Mouse (Mus musculus) heart, adult 8-10 months (tissue): ENCODE measurements around the gene Dhrs7b. TPM values are rescaled to one million over a fixed set of nuclear protein-coding genes. Genes with fewer than 3 reads are reported as not detected.
A peak's percentile ranks its signal among the peaks of the same experiment; 100 is the strongest.
"Not testable (repeated sequence)": the region's sequence is repeated elsewhere in the genome, so short reads cannot be mapped to it uniquely, and the experiment has no call there.

ENCODE experiments used
- DNase-seq: peaks from one replicate; pipeline ENCODE4 v3.0.0; 2022; ENCODE audit warnings: low spot score
- total RNA-seq, 4 experiments: library from RNA; stranded (reverse); gene quantifications; 2 replicates each; pipeline ENCODE4 v1.2.4; 2022

Gene Dhrs7b
- total RNA-seq: 10 to 100 TPM; 19.9 to 23.9 (median 21.3) TPM

- DNase-seq: peak; percentile 93
Observed at GRCm38 (mm10) chr11:60830433-60831052, at the start of gene Dhrs7b. Gene Dhrs7b (plus strand): TSS chr11:60830631.

- no peak for DNase-seq
Observed at GRCm38 (mm10) chr11:60784179-60784922, 46.1 kb upstream of the Dhrs7b start.

GRCm38 (mm10) chr11:60787595-60787994, 42.8 kb upstream of the Dhrs7b start:
- peak; percentile 67 for DNase-seq

GRCm38 (mm10) chr11:60790472-60790871, 40.0 kb upstream of the Dhrs7b start:
- DNase-seq: no peak

GRCm38 (mm10) chr11:60796342-60796741, 34.1 kb upstream of the Dhrs7b start:
- DNase-seq: no peak

GRCm38 (mm10) chr11:60799977-60800376, 30.5 kb upstream of the Dhrs7b start:
- no peak for DNase-seq

- no peak for DNase-seq
Observed at GRCm38 (mm10) chr11:60800892-60801291, 29.5 kb upstream of the Dhrs7b start.

- DNase-seq: peak; percentile 31
Observed at GRCm38 (mm10) chr11:60808286-60809070, 22.0 kb upstream of the Dhrs7b start.

GRCm38 (mm10) chr11:60809546-60809945, 20.9 kb upstream of the Dhrs7b start:
- DNase-seq: no peak

- no peak for DNase-seq
Observed at GRCm38 (mm10) chr11:60810046-60810965, 20.1 kb upstream of the Dhrs7b start.

GRCm38 (mm10) chr11:60811054-60811460, 19.4 kb upstream of the Dhrs7b start:
- peak; percentile 92 for DNase-seq

- not testable (repeated sequence) for DNase-seq
Observed at GRCm38 (mm10) chr11:60811618-60812017, 18.8 kb upstream of the Dhrs7b start, which contains the start of gene Shmt1. Gene Shmt1 (minus strand): TSS chr11:60811718.

GRCm38 (mm10) chr11:60816398-60816797, 14.0 kb upstream of the Dhrs7b start:
- no peak for DNase-seq

- no peak for DNase-seq
Observed at GRCm38 (mm10) chr11:60823771-60824170, 6.7 kb upstream of the Dhrs7b start.

- no peak for DNase-seq
Observed at GRCm38 (mm10) chr11:60825191-60825590, 5.2 kb upstream of the Dhrs7b start.

GRCm38 (mm10) chr11:60826700-60827099, 3.7 kb upstream of the Dhrs7b start:
- DNase-seq: no peak

- no peak for DNase-seq
Observed at GRCm38 (mm10) chr11:60827241-60827945, 3.0 kb upstream of the Dhrs7b start.

GRCm38 (mm10) chr11:60828903-60829302, 1.5 kb upstream of the Dhrs7b start:
- DNase-seq: peak; percentile 23

- DNase-seq: no peak
Observed at GRCm38 (mm10) chr11:60836897-60837296, 6.5 kb downstream of the Dhrs7b start.

GRCm38 (mm10) chr11:60837644-60838406, 7.4 kb downstream of the Dhrs7b start:
- DNase-seq: no peak
